Mouse (Mus musculus) B cell, adult 2 months (primary cell): ENCODE data around the gene Serpina3f.
A peak's percentile ranks its signal among the peaks of the same experiment; 100 is the strongest.
"Not testable (repeated sequence)": the region's sequence is repeated elsewhere in the genome, so short reads cannot be mapped to it uniquely, and the experiment has no call there.

ENCODE experiments used
- DNase-seq, 2 experiments: peaks; one replicate each; pipeline ENCODE4 v3.0.0; 2022

Gene Serpina3f

GRCm38 (mm10) chr12:104214445-104214753 lies at the start of gene Serpina3f:
Gene Serpina3f (plus strand): TSS chr12:104214544.
- DNase-seq = no peak

- no peak for DNase-seq
Measured at GRCm38 (mm10) chr12:104174747-104175146, 39.6 kb upstream of the Serpina3f start.

- no peak for DNase-seq
Measured at GRCm38 (mm10) chr12:104175636-104176035, 38.7 kb upstream of the Serpina3f start.

DNA sequence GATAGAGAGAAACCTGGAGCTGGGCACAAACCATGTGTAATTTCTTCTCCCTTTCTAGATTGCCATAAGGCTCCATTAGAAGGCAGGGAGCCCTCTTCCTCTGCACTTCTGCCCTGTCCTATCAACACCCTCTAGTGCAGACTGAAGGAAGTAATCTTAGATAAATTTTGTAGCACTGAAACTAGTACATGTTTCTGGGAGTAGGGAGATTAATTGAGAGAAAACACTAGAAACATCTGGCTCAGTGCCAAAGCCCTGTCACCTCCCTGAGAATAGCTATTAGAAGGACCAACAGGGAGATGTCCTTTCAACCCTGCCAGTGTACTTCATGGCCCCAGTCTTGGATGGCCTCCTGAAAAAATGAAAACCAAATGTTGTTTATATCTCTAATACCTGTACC lies 35.8 kb upstream of the Serpina3f start:
- DNase-seq = no peak

- no peak for DNase-seq
Measured at GRCm38 (mm10) chr12:104178987-104179386, 35.4 kb upstream of the Serpina3f start.

- DNase-seq = no peak
Measured at GRCm38 (mm10) chr12:104185046-104185445, 29.3 kb upstream of the Serpina3f start.

- no peak for DNase-seq
Measured at GRCm38 (mm10) chr12:104186041-104186581, 28.2 kb upstream of the Serpina3f start.

DNA sequence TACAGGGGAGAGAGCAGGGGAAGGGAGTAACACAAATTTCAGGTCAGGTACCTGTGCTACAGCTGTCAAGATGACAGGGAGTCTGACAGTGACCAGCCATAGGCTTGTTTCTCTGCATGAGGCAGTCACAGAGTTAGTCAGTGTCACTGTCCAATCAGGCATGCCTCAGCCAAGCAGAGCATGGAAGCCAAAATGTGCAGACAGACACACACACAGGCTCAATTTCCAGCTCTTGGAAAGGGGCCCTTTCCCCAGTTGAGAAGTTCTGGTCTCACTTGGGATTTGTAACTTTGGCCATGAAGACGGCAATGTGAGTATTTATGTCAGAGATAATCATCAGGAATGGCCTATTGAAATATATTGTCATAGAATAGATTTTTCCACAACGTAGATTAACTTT lies 25.1 kb upstream of the Serpina3f start:
- DNase-seq = no peak

DNA sequence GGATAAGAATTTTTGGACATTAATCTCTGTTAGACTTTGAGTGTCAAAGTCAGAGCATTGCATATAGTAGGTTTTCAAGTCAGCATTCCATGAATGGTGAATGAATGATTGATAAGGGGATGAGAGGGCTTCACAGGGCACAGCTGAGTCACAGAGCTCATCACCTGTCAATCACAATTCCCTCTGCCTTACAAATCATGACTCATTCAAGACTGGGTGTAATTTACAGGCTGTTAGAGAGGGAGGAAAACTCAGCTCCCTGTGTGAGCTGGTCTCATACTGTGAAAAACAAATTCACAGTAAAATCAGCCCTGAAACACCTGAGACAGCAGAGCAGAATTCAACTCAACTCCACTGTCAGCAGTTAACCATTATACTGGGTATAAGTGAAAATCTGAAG lies 23.5 kb upstream of the Serpina3f start:
- no peak for DNase-seq

DNA sequence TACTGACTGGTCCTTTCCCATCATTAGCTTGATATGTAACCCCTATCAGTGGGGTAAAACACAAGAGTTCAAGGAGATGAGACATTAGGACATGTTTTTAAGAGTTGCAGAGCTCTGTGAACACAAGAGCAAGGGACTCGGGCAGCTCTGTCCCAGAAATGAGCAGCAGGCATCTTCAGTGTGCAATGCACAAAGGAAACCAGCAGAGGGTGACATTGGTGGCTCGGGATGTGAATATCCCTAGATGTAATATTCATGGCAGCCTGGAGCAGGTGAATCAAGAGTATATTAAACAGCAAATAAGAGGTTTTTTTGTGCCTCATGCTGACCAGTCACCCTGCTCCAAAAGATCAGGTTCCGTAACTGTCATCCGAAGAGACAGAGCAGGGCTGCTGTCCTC lies 5.2 kb upstream of the Serpina3f start:
- no peak for DNase-seq

DNA sequence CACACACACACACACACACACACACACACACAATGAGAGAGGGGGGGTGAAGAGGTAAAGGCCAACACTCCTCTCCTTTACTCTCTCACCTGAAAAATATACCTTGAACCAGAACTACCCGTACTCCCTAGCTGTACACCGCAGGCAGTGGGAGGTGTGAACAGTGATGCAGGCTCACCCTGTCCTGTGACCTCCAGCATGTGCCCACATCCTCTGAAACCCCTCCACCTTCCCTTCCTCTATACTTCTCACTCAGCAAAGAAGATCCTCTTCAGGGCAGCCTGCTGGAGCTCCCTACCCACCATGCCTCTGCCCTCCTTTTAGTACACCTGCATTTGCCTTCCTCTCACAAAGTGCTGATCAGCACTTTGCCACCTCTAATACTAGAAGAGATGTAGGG lies 4.5 kb upstream of the Serpina3f start:
- DNase-seq = no peak

DNA sequence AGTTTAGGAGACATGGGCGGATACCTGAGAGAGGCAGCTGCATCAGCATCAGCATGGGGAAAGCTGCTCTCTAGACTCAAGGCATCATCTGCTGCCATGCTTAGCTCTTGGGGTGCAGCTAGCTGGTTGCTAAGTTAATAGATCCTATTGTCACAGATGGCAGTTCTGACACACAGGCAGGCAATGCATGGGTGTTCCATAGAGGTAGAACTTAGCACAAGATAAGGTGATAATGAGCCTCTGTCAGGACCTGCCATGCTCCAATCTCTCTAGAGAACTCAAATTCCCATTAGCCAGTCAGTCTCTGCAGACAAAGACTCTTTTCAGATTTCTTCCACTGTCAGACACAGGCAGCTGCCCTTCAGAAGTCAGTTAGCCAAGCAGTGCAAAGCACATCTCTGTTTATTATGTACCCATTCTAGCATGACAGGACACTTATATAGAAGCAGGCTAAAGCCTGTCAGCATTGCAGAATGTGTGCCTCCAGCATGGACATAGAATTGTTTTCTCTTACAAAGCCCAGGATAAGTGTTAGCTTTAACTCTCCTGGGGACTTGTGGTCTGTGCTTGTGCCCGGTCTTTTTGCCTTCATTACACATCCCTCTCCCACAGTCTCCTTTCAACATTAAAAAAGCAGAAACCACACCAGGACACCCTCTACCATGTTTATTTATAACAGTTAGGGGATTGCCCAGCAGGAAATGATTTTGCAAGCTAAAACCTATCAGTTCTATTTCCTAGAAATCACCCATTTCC lies 477 bp upstream of the Serpina3f start:
- DNase-seq = peak in 1 of 2 experiments; percentile 15

DNA sequence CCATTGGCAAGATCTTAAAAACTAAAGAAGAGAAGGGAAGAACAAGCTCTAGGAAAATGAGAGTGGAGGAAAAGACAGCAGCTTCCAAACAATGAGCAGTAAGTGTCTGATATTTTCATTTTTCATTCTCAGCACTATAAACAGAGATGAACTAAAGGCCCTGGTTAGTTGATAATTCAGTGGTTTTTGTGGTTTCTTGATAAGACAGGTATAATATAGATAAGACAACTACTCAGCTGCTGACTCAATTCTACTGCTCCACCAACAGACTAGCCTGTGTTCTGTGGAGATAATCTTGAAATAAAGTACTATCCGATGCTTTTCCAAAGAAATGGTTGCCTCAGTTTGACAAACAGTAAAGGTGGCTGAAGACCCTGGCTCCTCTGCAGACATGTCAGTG lies 905 bp downstream of the Serpina3f start:
- no peak for DNase-seq

DNA sequence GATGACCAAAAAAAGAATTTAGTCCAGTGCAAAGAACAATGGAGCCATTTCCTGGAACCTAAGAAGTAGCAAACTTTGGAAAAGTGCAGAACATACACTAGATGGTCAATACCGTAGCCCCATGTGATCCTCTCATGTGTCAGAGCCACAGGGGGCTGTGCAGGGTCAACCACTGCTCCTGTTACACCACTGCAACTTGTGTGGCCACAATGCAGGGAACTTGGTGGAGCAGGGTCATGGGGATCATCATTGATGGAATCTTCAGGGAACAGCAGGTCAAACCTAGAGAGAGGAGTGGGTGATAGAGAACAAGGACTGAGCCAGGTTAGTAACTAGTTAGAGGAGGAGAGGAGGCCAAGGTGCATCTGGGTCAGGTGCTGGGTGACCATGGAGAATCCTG lies 7.3 kb downstream of the Serpina3f start:
- DNase-seq = no peak

- no peak for DNase-seq
Measured at GRCm38 (mm10) chr12:104223690-104224089, 9.3 kb downstream of the Serpina3f start.

- peak in 1 of 2 experiments; percentile 17 for DNase-seq
Measured at GRCm38 (mm10) chr12:104224598-104225300, 10.4 kb downstream of the Serpina3f start.

DNA sequence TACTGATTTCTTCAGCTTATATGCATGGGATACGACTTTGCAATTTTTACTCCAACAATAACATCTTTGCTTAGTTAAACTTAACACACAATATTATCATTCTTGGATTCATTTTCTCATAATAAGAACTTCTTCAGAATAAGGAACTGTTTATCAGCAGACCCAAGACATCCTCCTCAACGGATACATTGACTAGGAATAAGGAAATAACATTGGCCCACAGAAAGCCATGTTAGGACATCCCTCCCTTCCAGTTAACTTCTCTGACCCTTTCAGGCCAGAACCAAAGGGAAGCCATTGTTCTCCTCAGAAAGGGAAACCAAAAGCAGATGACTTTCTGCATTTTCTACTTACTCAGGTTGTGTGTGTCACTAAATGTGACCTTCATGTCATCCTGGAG lies 16.4 kb downstream of the Serpina3f start:
- no peak for DNase-seq

DNA sequence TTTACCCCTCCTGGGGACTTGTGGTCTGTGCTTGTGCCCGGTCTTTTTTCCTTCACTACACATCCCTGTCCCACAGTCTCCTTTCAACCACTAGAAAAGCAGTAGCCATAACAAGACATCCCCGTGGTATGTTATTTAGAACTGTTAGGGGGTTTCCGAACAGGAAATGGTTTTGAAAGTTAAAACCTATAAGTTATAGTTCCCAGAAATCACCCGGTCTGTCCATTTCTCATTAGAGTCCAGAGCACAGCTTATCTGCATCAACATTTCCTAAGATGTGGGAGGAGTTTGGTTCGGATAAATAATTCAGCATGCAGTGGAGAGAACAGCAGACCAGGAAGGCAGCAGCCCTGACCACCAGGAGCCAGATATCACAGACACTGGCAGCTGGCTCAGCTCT lies 21.6 kb downstream of the Serpina3f start, which contains the start of gene Serpina3g:
Serpina3g (plus strand) TSS at position 331 of the 400 bp plus-strand sequence.
- peak; percentile 16 to 18 for DNase-seq

DNA sequence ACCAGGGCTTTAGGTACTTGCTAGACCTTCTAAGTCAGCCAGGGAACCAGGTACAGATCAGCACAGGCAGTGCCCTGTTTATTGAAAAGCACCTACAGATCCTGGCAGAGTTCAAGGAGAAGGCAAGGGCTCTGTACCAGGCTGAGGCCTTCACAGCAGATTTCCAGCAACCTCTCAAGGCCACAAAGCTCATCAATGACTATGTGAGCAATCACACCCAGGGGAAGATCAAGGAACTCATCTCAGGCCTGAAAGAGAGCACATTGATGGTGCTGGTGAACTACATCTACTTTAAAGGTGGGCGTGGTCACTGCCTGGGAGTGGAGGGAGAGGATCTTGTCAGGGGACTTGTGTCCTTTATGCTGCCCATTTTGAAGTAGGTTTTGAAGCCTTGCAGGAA lies 23.7 kb downstream of the Serpina3f start:
- DNase-seq = not testable (repeated sequence)

GRCm38 (mm10) chr12:104243307-104243706 lies 29.0 kb downstream of the Serpina3f start:
- DNase-seq = no peak

DNA sequence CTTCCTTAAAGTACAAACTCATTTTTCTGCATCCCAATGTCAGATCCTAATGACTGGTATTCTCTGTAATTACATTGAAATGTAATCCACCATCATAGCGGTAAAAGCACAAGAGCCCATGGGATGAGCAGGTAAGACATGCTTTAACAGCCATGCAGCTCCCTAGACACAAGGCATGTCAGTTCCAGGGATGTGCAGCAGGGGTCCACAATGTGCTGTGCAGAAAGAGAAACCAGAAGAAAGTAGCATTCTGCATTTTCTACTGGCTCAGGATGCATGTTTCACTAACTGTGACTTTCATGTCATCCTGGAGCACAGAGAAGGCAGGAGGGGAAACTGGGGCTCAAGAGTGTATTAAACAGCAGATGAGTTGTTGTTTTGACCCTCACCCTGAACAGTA lies 30.7 kb downstream of the Serpina3f start:
- peak in 1 of 2 experiments; percentile 25 for DNase-seq

DNA sequence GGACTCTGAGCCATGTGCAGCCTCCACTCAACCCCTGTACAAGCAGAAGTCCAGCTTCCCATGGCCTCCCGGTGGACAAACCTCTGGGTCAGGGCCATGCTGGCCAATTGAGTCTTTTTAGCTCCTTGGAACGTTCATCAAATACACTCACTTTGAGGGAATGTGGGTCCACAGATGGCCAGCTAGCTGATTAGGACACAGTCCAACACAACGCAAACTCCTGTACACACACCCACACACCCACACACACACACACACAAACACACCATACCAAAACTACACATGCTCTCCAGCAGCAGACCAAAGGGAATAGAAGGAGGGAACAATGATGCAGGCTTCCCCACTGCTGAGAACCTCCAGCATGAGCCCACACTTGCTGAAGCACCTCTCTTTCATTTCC lies 31.3 kb downstream of the Serpina3f start:
- DNase-seq = no peak

GRCm38 (mm10) chr12:104247553-104248002 lies 33.2 kb downstream of the Serpina3f start:
- DNase-seq = no peak

- no peak for DNase-seq
Measured at GRCm38 (mm10) chr12:104248231-104248630, 33.9 kb downstream of the Serpina3f start.
